Mouse (Mus musculus) stomach, embryonic 16.5 days (tissue): Measurements from ENCODE around the gene Huwe1. TPM values are rescaled to one million over a fixed set of nuclear protein-coding genes. Genes with fewer than 3 reads are reported as not detected.
A peak's percentile ranks its signal among the peaks of the same experiment; 100 is the strongest.

ENCODE experiments used
- ATAC-seq: fragments of 200-750 bp; cut with Nextera tagmentation; 2 replicates; pipeline ENCODE4 v1.8.0; 2017; ENCODE audit warnings: moderate number of reproducible peaks, moderate TSS enrichment; ENCODE audit not compliant: insufficient read depth, low FRiP score
- H3K27ac ChIP-seq: fragments of 300-500 bp; sonication (generic); 2 replicates; pipeline ENCODE4 v1.5.1; 2014; ENCODE audit warnings: low read length
- H3K27me3 ChIP-seq: fragments of 300-500 bp; sonication (generic); 2 replicates; pipeline ENCODE4 v1.6.1; 2014; ENCODE audit warnings: low read length, control low read depth, mixed read lengths; ENCODE audit not compliant: control insufficient read depth, insufficient read depth
- H3K36me3 ChIP-seq: fragments of 300-500 bp; sonication (generic); 2 replicates; pipeline ENCODE4 v1.6.1; 2014; ENCODE audit warnings: low read length; ENCODE audit not compliant: control insufficient read depth, insufficient read depth
- H3K4me1 ChIP-seq: fragments of 300-500 bp; sonication (generic); 2 replicates; pipeline ENCODE4 v1.6.1; 2014; ENCODE audit warnings: low read length, control low read depth, mixed read lengths; ENCODE audit not compliant: control insufficient read depth, insufficient read depth
- H3K4me2 ChIP-seq: fragments of 300-500 bp; sonication (generic); 2 replicates; pipeline ENCODE4 v1.6.1; 2014; ENCODE audit warnings: low read depth, low read length, mixed read lengths
- H3K4me3 ChIP-seq: fragments of 300-500 bp; sonication (generic); replicated peaks from 2 replicates; pipeline ENCODE4 v1.5.1; 2014; ENCODE audit warnings: mild to moderate bottlenecking, low read length
- H3K9ac ChIP-seq: fragments of 300-500 bp; sonication (generic); 2 replicates; pipeline ENCODE4 v1.6.1; 2014; ENCODE audit warnings: low read length
- H3K9me3 ChIP-seq: fragments of 300-500 bp; sonication (generic); replicated peaks from 2 replicates; pipeline ENCODE4 v1.6.1; 2016; ENCODE audit warnings: low read length, control low read depth; ENCODE audit not compliant: control insufficient read depth
- WGBS: fragments of 180-500 bp; shearing (Covaris S2); extraction: QIAGEN DNeasy Blood & Tissue Kit; methylation state at CpG from one replicate; pipeline ENCODE4 v1.1.7; 2014; 5-methylcytosine and 5-hydroxymethylcytosine counted together
- polyA plus RNA-seq: library from polyadenylated mRNA; unstranded; fragments of >200 nt; fragmentation: Nextera tagmentation; extraction: Ambion mirVana; gene quantifications from 2 replicates; pipeline ENCODE4 v1.2.1, GENCODE M21; 2015

Huwe1 gene
- polyA plus RNA-seq: 37.2 and 41.0 TPM in 2 replicates

DNA sequence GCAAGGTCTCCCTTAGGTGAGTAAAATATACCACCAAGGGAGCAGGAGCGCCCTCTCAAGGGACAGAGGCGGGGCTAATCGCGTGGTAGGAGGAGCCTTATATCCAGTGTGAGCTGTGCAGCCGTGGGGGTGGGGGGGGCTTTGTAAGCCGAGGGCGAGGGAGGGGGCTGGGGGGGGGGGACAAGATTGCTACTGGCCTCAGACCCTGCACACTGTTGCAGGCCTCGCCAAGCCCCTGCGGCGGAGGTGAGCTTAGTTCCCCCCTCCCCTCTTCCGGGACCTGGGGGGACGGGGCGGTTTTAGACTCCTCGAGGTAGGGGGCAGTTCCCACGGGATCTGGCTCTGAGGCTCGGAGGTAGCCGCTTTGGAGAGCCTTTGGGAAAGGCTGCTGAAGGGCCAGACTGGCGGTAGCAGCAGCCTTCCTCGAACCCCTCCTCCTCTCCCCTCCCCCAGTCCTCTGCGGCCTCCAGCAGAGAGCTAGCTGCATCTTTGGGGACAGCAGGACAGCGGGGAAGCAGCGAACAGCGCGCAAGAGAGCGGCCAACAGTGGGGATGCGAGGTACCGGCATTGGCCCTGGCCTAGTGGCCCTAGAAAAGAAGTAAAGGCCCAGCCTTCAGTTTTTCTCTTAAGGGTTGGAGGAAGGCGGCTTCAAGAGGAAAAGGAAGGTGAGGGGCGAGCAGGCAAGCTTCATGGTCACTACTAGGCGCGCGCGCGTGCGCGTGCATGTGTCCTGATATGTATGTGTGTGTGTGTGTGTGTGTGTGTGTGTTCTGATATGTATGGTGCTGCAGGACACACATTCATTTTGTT lies at the start of gene Huwe1:
TSS of gene Huwe1 (plus strand) at position 107 of the 811 bp plus-strand sequence.
- peak within 1 kb of the TSS; percentile 48 for H3K4me2 ChIP-seq
- H3K4me1 ChIP-seq: no peaks in the 10 kb centered on the region
- ATAC-seq: peak; percentile 39; the same call in 1 of the 2 replicates
- 19% methylated on average over 36 of the region's 36 CpGs for WGBS
- H3K9ac ChIP-seq: peak within 1 kb of the TSS; percentile 82
- peak within 1 kb of the TSS; percentile 93 for H3K27ac ChIP-seq
- H3K4me3 ChIP-seq: peak within 1 kb of the TSS; percentile 64
- H3K27me3 ChIP-seq: no peaks in the 10 kb centered on the region; the same call in 1 of the 2 replicates
- no peaks in the 10 kb centered on the region for H3K36me3 ChIP-seq
- no peaks in the 10 kb centered on the region for H3K9me3 ChIP-seq

GRCm38 (mm10) chrX:151780348-151780747 lies 20.3 kb upstream of the Huwe1 start:
- Histone ChIP-seq H3K9ac (no peak overlapping the region), H3K36me3 (no peaks in the 10 kb centered on the region), H3K4me1 (no peaks in the 10 kb centered on the region), H3K27ac (no peak overlapping the region), H3K4me3 (no peak overlapping the region), H3K4me2 (no peak overlapping the region), H3K9me3 (no peaks in the 10 kb centered on the region), H3K27me3 (no peaks in the 10 kb centered on the region; the same call in 1 of the 2 replicates)
- ATAC-seq: no peak
- WGBS: 81% methylated on average over 1 of the region's 1 CpGs

- H3K4me3 ChIP-seq: no peak overlapping the region
- H3K27ac ChIP-seq: no peak overlapping the region
- H3K9ac ChIP-seq: no peak overlapping the region
- no peaks in the 10 kb centered on the region for H3K4me1 ChIP-seq
- H3K4me2 ChIP-seq: no peak overlapping the region
- H3K36me3 ChIP-seq: no peaks in the 10 kb centered on the region
- no peaks in the 10 kb centered on the region; the same call in 1 of the 2 replicates for H3K27me3 ChIP-seq
- ATAC-seq: no peak
- H3K9me3 ChIP-seq: no peaks in the 10 kb centered on the region
- 76% methylated on average over 4 of the region's 4 CpGs for WGBS
Observed at GRCm38 (mm10) chrX:151782939-151783338, 17.7 kb upstream of the Huwe1 start.

DNA sequence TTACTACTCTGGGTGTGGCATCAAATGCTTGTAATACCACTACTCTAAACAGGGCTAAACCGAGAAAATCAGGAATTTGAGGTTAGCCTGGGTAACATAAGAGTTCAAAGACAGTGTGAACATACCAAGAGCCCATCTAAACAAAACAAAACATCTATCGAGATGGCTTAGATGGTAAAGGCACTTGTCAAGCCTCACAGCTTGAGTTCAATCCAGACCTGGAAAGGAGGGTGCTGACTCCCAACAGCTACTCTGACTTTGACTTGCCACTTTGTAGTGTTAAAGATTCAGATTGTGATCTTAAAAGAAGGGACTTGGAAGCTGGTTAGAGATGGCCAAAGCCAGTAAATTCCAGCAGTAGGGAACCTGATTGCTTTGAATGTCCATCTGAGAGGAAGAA lies 7.8 kb upstream of the Huwe1 start:
- Histone ChIP-seq H3K9me3 (no peaks in the 10 kb centered on the region), H3K4me1 (no peaks in the 10 kb centered on the region), H3K4me2 (no peak overlapping the region), H3K36me3 (no peaks in the 10 kb centered on the region), H3K4me3 (no peak overlapping the region), H3K27me3 (no peaks in the 10 kb centered on the region), H3K27ac (no peak overlapping the region), H3K9ac (no peak overlapping the region)
- no peak for ATAC-seq
- 30% methylated on average over 2 of the region's 2 CpGs for WGBS

- no peaks in the 10 kb centered on the region; the same call in 1 of the 2 replicates for H3K27me3 ChIP-seq
- no peak overlapping the region for H3K27ac ChIP-seq
- no peak overlapping the region for H3K4me2 ChIP-seq
- no peak overlapping the region for H3K9ac ChIP-seq
- ATAC-seq: no peak
- 55% methylated on average over 1 of the region's 1 CpGs for WGBS
- H3K36me3 ChIP-seq: no peaks in the 10 kb centered on the region
- no peaks in the 10 kb centered on the region for H3K9me3 ChIP-seq
- H3K4me3 ChIP-seq: no peak overlapping the region
- no peaks in the 10 kb centered on the region for H3K4me1 ChIP-seq
Observed at GRCm38 (mm10) chrX:151797970-151798369, 2.6 kb upstream of the Huwe1 start.

DNA sequence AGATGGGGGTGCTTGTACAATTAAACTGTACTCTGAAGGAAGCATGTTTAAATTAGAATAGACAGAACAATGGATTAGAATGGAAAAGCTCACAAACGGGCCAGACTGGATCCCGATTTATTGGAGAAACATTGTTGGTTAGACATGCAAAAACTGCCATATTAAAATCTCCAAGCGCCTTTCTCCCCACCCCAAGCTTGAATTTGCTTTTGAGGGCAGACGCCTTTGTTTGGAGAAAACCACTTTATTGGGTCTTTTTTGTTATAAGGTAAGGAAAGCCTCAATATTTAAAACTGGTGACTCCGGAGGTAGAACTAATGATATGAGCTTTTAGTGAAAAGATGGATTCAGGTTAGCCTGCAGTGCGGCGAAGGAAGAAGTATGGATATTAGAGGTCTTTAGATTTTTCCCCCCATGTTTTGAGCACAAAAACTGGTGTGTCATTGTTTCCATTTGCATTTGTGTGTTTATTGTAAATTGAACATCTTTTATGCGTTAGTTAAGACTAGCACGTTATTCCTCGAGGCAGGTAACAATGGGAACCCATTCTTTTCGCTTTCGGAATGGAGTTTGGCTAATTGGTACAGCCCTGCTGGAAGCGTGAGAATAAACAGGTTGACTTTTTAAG lies 1.8 kb downstream of the Huwe1 start:
- Histone ChIP-seq H3K4me1 (no peaks in the 10 kb centered on the region), H3K27ac (peak overlapping the region; percentile 91), H3K4me3 (peak overlapping the region; percentile 50), H3K9me3 (no peaks in the 10 kb centered on the region), H3K4me2 (peak overlapping the region; percentile 57), H3K27me3 (no peaks in the 10 kb centered on the region; the same call in 1 of the 2 replicates), H3K9ac (peak overlapping the region; percentile 63), H3K36me3 (no peaks in the 10 kb centered on the region)
- ATAC-seq: no peak
- 24% methylated on average over 13 of the region's 13 CpGs for WGBS

DNA sequence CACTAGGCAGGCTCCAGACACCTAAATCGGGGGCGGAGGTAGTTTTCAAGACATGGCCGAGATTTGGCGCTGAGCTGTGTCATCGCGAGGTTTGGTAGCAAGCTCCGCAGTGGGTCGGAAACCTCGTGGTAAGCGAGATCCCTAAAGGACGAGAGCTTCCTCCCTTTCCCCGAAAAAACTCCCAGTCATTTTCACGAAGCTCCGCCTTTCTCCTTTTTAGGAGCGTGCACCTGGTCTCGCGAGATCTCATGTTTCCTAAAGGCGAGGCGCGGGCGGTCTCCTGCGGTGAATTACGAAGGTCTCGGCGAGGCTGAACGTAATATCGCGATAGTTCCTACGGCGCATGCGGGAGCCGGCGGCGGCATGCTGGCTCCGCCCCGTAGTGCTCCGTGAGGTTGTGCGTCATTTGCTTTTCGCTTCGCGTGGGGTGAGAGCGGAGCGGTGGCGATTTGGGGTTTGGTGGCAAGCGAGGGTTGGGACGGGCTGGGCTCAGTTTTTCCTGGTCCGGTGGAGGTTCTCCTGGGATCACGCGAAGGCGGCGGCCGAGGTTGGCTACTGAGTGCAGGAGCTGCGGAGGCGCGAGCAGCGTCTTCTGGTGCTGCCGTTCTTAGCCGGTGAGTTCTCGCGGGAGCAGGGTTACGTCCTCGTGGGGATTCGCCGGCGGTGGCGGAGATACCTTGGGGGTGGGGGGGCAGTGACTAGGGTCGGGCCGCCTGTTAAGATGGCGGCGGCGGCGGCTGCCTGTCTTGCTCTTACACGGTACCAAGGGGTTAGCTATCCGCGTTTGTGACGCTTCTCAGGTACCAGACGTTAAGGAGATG lies 2.6 kb downstream of the Huwe1 start:
- peak; percentile 92 for ATAC-seq
- H3K36me3 ChIP-seq: no peaks in the 10 kb centered on the region
- no peaks in the 10 kb centered on the region for H3K4me1 ChIP-seq
- 20% methylated on average over 77 of the region's 77 CpGs for WGBS
- H3K9ac ChIP-seq: peak overlapping the region; percentile 78
- H3K27me3 ChIP-seq: no peaks in the 10 kb centered on the region; the same call in 1 of the 2 replicates
- no peaks in the 10 kb centered on the region for H3K9me3 ChIP-seq
- peak overlapping the region; percentile 59 for H3K4me3 ChIP-seq
- H3K4me2 ChIP-seq: peak overlapping the region; percentile 57
- peak overlapping the region; percentile 96 for H3K27ac ChIP-seq

DNA sequence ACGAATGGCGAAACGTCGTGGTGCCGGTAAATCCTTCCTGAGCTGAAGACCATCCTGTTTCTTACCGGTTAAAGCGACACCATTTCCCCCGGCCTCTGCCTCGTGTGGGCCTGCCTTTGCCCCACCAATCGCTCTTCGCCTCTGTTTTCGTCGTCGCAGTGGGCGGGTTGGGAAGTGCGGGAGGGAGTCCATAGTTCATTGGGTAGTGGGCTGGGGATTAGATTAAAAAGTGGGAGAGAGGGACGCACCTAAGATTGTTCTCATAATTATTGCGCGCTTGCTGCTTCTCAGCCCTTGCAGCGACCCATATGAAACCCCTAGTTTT lies 3.1 kb downstream of the Huwe1 start:
- Histone ChIP-seq H3K36me3 (no peaks in the 10 kb centered on the region), H3K4me2 (peak overlapping the region; percentile 63), H3K27ac (peak overlapping the region; percentile 96), H3K9ac (peak overlapping the region; percentile 78), H3K4me3 (peak overlapping the region; percentile 59), H3K9me3 (no peaks in the 10 kb centered on the region), H3K27me3 (no peaks in the 10 kb centered on the region; the same call in 1 of the 2 replicates), H3K4me1 (no peaks in the 10 kb centered on the region)
- peak; percentile 42 for ATAC-seq
- 13% methylated on average over 20 of the region's 20 CpGs for WGBS
